Mouse (Mus musculus) lung, postnatal 0 days (tissue): Measurements from ENCODE around the gene Ntn1.

Experiments
- CTCF ChIP-seq: IDR thresholded peaks from 2 replicates; pipeline ENCODE4 v1.5.1; 2016; ENCODE audit warnings: antibody characterized with exemption, mild to moderate bottlenecking
- EP300 ChIP-seq: IDR thresholded peaks from 2 replicates; pipeline ENCODE4 v1.6.1; 2016; ENCODE audit warnings: antibody characterized with exemption, mild to moderate bottlenecking, control low read depth

GRCm38 (mm10) chr11:68201063-68201462, 199.6 kb downstream of the Ntn1 start:
- TF ChIP-seq CTCF (no peak), EP300 (no peak)
